Mouse (Mus musculus) layer of hippocampus, adult 2 months (tissue): ENCODE measurements around the gene Zfp710. TPM values are rescaled to one million over a fixed set of nuclear protein-coding genes. Genes with fewer than 3 reads are reported as not detected.

Experiments
- DNase-seq, 2 experiments: peaks; one replicate each; pipeline ENCODE4 v3.0.0; 2022; ENCODE audit warnings: low spot score in 2 of 2
- H3K27ac ChIP-seq: fragments of 200-600 bp; 2 replicates; pipeline ENCODE4 v1.8.1; 2022
- H3K4me3 ChIP-seq: fragments of 200-600 bp; 2 replicates; pipeline ENCODE4 v1.8.1; 2022; ENCODE audit warnings: mild to moderate bottlenecking
- CTCF ChIP-seq: fragments of 200-600 bp; conservative IDR thresholded peaks from 2 replicates; pipeline ENCODE4 v1.8.1; 2022; ENCODE audit warnings: antibody characterized with exemption, mild to moderate bottlenecking, moderate library complexity
- total RNA-seq, 2 experiments: library from RNA; stranded (reverse); gene quantifications; 2 replicates each; pipeline ENCODE4 v1.2.3; 2021

The Zfp710 gene
- total RNA-seq, 2 experiments from 2014 or later, result 21.4 to 27.3 TPM

DNA sequence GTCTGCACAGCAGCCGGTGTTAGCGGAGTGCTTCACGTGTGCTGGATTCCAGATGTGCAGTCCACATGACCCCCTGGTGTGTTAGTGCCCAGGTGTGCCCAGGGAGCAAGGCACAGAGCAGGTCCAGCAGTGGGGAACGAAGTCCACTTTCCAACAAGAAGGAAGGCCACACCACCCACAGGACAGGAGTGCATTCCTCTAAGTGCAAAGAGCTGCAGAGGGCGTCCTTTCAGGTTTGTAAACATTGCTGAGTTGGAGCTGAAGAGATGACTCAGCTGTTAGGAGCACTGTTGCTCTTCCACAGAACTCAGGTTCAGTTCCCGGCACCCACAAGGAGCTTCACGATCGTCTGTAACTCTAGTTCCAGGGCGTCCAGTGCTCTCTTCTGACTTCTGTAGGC is 28.5 kb downstream of the Zfp710 start:
- TF ChIP-seq CTCF, result no peak
- Histone ChIP-seq H3K4me3 (no peak overlapping the region), H3K27ac (no peak overlapping the region)
- no peak for DNase-seq

DNA sequence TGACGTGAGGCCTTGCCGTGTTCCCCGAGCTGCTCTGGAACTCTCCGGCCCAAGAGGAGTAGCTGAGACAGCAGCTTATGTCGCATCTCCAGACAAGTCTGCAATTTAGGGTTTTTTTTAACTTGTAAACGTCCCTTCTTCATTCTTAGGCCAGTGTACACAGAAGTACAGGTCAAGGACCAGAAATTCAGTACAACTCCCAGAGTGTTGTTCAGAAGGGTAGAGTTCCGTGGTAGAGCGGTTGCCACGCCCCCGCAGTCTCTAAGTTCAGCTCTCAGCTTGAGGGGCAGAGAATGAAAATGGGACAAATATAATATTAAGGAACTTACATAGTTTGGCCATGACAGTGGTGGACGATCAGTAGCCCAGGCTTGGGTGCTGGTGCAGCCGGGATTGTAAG is 31.2 kb downstream of the Zfp710 start:
- H3K27ac ChIP-seq, result no peak overlapping the region
- no peak for DNase-seq
- TF ChIP-seq CTCF, result no peak
- H3K4me3 ChIP-seq, result no peak overlapping the region

DNA sequence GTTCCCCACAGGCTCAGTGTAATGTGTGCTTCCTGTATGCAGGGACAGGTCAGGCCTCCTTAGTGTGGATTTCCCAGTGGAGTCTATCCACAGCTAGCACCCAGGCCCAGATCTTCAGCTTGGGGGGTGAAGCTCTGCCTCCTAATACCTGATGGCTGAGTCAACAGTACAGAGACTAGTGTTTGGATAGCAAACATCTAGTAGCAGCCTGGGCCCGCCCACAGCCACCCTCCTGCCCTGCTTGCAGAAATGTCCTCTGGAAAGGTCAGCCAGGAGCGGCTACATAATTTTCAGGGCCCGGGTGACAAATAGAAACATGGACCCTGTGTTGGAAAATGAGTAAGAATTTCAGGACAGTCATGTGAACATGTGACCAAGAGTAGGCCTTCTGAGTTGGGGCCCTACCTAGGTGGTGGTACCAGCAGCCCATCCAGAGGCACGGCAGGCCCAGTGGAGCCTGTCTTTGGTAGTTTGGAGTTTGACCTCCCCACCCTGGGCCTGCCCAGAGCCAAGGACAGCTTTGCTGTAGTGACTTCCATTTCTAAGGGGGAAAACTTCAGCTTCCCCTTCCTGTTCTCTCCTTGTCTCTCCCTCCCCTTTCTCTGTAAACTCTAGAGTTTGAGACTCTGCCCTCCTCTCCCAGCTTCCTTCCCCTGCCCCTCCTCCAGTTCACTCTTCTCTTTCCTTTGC is 32.5 kb downstream of the Zfp710 start:
- Histone ChIP-seq H3K4me3 (no peak overlapping the region), H3K27ac (peak overlapping the region; percentile 75)
- no peak for DNase-seq
- no peak for TF ChIP-seq CTCF

DNA sequence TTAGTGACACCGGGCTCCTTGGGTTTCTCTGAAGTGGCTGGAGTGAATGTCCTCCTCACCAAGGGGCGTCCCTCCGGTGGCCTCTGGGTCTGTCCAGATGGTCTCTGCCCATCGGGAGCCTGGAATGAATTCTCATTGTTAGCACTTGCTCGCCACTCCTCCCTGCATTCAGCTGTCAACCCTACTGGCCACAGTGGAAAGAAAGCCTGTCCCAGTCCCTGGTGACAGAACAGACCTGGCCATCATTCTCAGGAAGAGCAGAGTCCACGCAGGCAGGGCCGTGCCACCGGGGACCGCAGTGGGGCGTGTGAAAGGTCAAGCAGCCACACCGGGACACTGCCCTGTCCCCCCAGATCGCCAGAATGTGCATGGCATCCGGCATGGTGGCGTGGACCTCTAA is 33.2 kb downstream of the Zfp710 start:
- H3K27ac ChIP-seq, result peak overlapping the region; percentile 75

DNA sequence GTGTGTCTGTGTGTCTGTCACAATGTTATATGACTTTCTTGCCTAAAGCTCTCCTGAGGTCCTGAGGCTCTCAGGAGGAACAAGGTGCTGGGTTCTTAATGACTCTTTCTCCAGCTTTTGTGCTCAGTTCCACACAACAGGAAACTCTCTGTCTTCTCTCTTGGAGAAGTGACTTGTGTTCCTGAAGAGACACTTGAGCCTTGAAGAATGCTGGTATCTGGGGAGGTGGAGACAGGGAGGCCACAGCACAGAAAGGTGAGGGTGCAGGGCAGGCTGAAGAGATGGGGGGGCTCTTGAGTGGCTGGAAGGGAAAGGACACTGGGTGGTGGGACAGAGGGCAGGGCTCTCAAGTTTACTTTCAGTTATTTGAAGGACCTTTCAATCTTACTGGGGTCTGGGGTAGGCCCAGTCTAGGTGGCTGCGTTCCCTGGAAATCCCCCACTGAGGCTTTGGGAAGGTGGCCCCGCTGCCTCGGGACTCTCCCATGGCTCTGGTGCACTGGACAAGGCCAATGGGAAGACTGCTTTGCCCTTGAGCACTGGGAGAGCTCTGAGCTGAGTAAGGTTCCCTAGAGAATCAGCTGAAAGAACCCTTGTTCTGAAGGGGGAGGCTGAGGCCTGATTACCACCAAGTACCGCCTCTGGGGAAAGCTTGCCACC is 33.9 kb downstream of the Zfp710 start:
- no peak for DNase-seq
- no peak overlapping the region for H3K4me3 ChIP-seq
- peak overlapping the region; percentile 75 for H3K27ac ChIP-seq
- no peak for TF ChIP-seq CTCF

More for the DNA sequence above, 33.2 kb downstream of the Zfp710 start:
- H3K4me3 ChIP-seq, result no peak overlapping the region
- no peak for DNase-seq
- no peak for TF ChIP-seq CTCF

DNA sequence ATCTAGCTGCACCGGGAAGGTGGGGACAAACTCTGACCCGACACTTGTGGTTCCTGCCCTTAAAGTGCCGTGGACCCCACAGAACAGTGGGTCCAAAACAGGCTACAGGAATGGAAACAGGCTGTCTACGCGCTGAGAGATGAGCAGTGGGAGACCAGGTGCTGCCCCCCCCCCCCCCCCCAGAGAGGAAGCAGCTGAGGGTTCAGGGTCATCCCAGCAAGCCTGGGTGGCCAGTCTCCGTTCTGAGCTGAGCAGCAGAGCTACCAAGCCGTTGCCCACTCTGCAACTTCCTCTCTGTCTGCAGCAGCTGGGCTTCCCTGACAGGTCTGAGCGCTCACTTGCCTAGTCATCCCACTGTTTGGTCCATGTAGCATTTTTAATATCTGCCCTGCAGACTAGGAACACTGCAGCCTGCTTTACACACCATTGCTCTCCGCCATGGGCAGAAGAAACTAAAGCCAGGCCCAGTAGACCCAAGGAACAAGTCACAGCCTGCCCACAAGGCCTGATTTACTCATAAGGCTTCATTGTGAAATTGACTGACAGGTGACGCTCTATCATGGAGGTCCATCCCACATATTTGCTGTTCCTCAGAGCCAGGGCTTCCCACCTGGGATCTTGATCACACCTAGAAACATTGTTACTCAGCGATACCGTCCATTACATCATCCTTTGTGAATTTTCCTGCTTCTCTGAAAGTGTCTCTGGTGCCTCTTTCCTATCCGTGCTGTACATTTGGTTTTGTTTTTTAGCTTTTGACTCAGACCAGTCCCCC is 34.6 kb downstream of the Zfp710 start:
- no peak for DNase-seq

DNA sequence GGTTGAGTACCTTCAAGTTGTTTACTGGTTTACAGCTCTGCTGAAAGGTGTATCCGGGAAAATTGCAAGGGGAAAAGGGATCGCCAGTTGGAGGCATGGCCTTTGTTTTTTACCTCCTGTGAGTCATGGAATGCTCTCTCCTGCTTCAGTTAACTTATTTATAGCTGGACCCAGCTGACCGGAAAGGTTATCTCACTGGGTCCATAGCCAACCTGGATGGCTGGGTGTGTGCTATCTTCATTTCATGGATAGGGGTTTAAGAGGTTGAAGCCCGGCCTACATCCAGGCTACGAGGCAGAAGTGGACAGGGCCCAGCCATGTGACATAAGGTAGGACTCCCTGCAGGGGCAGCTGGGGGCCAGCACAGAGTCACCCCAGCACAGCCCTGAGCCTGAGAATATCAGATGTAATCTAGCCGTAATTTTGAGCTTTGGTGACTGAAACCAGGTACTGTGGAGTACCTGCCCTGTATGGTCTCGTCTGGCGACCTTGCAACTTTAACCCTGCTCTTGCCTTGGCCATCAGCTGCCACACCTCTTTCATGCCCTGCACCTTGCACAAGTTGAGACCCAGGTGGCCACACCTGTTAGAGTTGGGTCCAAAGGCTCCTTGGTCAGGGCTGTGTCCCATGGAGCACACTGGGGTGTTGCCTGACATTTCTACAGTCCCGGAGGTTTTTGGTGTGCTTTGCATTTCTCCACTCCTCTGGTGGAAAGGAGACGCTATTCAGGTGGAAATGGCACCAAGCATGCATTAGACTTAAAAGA is 35.6 kb downstream of the Zfp710 start:
- H3K27ac ChIP-seq, result no peak overlapping the region
- TF ChIP-seq CTCF, result no peak
- DNase-seq, result no peak
- H3K4me3 ChIP-seq, result no peak overlapping the region

More for the DNA sequence above, 34.6 kb downstream of the Zfp710 start:
- Histone ChIP-seq H3K27ac (peak overlapping the region; percentile 75), H3K4me3 (no peak overlapping the region)
- TF ChIP-seq CTCF, result no peak

DNA sequence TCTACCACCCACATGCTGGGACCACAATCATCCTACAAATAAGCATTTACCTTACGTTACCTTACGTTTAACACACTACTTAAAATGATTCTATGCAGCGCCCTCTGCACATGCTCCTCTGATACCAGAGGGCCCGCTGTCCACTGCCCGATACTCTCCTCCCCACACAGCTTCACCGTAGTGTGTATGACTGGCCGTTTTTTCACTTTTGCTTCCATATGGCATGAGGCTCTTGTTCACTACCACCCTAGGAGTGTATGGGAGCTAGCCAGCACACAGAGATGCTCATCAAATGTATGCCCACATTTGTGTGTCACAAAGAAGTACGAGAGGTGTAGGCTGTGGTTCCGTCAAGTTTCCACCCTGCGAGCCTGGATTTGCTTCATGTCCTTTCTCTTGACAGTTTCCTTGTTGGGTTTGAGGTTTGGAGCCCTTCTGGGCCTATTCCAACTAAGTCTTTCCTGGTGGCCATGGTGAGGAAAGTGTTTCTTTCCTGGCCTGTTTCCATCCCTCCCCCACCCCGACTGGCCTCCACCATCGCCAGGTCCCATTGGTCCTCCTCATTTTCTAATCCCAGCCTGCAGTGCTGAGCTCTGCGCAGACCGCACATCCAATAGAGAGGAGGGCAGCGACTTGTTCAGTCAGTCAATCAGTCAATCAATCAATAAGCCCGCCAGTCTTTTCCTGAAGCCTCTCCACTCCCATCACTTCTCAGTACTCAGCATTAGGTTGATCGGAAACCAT is 37.6 kb downstream of the Zfp710 start:
- TF ChIP-seq CTCF, result no peak
- H3K4me3 ChIP-seq, result no peak overlapping the region
- H3K27ac ChIP-seq, result no peak overlapping the region
- DNase-seq, result no peak

DNA sequence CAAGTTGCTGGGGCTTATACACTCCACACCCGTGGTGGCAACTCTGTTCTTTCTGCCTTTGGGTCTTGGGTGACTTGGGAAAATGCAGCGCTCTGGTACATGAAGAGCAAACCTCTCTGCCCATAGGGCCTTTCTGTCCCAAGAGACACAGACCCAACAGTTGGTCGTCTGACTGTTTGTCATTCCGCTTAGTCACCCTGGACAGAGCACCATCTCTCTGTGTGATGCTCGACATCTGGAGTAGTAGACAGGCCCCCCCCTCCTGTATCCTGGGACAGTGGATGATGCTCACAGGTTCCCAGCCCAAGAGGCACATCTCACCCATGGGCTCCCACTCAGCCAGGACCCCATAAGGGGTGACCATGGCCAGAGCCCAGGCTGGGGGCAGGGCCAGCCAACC is 38.6 kb downstream of the Zfp710 start:
- no peak overlapping the region for H3K4me3 ChIP-seq
- DNase-seq, result no peak
- H3K27ac ChIP-seq, result no peak overlapping the region
- no peak for TF ChIP-seq CTCF

DNA sequence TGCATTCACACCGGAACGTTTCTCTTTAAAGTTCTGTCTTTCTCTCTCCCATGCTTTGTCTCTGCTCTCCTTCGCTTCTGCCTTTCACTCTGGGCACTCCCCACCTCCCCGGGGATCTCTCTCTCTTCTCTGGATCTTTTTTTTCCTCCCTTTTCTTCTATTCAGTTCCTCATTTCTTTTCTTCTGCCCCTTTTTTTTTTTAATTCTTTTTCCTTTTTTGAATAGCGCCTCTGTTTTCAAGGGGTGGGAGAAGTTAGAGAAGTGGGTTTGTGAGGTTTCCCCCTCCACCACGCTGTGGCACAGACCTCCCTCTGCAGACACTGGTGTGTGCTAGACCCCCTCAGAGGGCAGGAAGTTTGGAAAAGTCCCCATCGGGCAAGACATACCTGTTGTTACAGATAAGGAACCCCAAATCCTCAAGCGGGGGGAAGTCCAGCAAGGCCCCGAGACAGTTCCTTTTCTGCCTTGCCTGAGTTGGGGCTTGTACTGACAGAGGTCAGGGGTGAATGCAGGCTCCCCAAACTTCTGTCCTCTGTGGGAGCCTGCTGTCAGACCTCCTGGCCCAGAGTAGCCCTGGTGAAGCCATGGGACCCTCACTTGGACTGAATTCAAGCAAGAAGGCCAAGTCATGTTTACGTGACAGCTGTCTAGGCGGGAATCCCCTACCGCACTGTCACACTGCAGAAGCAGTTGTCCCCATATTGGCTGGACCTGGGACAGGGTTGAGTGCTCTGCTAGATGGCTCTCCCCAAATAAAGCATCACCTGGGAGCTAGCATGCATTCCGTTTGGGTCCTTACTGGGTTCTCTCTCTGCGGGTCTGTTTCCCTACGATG is 39.5 kb downstream of the Zfp710 start:
- TF ChIP-seq CTCF, result no peak
- DNase-seq, result no peak
- H3K4me3 ChIP-seq, result no peak overlapping the region
- H3K27ac ChIP-seq, result no peak overlapping the region

DNA sequence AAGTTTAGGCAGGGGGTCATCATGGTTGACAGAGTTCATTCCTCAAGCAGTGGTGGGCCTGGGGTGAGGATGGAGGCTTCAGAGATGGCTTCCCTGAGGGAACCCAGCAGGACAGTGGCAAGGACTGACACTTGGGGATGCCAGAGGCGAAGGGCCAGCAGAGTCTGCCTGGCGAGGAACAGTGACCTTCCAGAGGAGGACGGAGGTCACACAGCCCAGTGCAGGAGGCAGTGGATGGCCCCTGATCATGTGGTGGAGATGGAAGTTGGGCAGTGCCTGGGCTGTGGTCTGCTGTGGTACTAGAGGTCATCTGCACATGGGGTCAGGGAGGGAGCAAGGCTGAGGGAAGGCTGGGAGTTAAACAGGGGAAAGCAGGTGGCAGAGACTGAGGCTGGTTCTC is 40.6 kb downstream of the Zfp710 start:
- Histone ChIP-seq H3K27ac (no peak overlapping the region), H3K4me3 (no peak overlapping the region)
- no peak for DNase-seq
- TF ChIP-seq CTCF, result no peak
